Mouse (Mus musculus) regulatory T cell (primary cell): ENCODE data around the gene Fntb.
"Not testable (repeated sequence)": the region's sequence is repeated elsewhere in the genome, so short reads cannot be mapped to it uniquely, and the experiment has no call there.

Experiments
- in situ Hi-C: fragments of 300-600 bp; cut with MboI, MseI; formaldehyde crosslinking; loops from one replicate; pipeline ENCODE4 v1.15.1; 2025; ENCODE audit warnings: high pct_unique_total_duplicates

Fntb gene

GRCm38 (mm10) chr12:76837101-76837843 is 71.9 kb downstream of the Fntb start:
- in situ Hi-C loops: loop anchor here (5.0 kb wide), 3 partner anchors 35 to 300 kb away; partner anchors contain the start of gene Max

GRCm38 (mm10) chr12:76837844-76838650 is 72.7 kb downstream of the Fntb start:
- in situ Hi-C loops: loop anchor here (5.0 kb wide), 3 partner anchors 34 to 299 kb away; partner anchors contain the start of gene Max

- in situ Hi-C loops: loop anchor here (5.0 kb wide), 3 partner anchors 33 to 298 kb away; partner anchors contain the start of gene Max
Observed at GRCm38 (mm10) chr12:76839298-76839697, 73.9 kb downstream of the Fntb start.

- in situ Hi-C loops: no loop called here
Observed at GRCm38 (mm10) chr12:76840081-76840480, 74.7 kb downstream of the Fntb start.

GRCm38 (mm10) chr12:76844346-76845061 is 79.1 kb downstream of the Fntb start:
- in situ Hi-C loops: no loop called here

- in situ Hi-C loops: no loop called here
Observed at GRCm38 (mm10) chr12:76852419-76852818, 87.0 kb downstream of the Fntb start.

GRCm38 (mm10) chr12:76853378-76854142 is 88.2 kb downstream of the Fntb start:
- in situ Hi-C loops: no loop called here

GRCm38 (mm10) chr12:76857087-76857486 is 91.7 kb downstream of the Fntb start:
- in situ Hi-C loops: no loop called here

- in situ Hi-C loops: not testable (repeated sequence)
Observed at GRCm38 (mm10) chr12:76858788-76859187, 93.4 kb downstream of the Fntb start.

- in situ Hi-C loops: no loop called here
Observed at GRCm38 (mm10) chr12:76863651-76864050, 98.3 kb downstream of the Fntb start.

- in situ Hi-C loops: no loop called here
Observed at GRCm38 (mm10) chr12:76865266-76865665, 99.9 kb downstream of the Fntb start.

- in situ Hi-C loops: no loop called here
Observed at GRCm38 (mm10) chr12:76867586-76868280, 102.3 kb downstream of the Fntb start.

- in situ Hi-C loops: no loop called here
Observed at GRCm38 (mm10) chr12:76868463-76869198, 103.2 kb downstream of the Fntb start.

- in situ Hi-C loops: no loop called here
Observed at GRCm38 (mm10) chr12:76869561-76869960, 104.2 kb downstream of the Fntb start.

GRCm38 (mm10) chr12:76872767-76873316 is 107.5 kb downstream of the Fntb start:
- in situ Hi-C loops: loop anchor here (5.0 kb wide), 1 partner anchor 36 kb away; no protein-coding TSS in a partner anchor

GRCm38 (mm10) chr12:76874826-76875225 is 109.4 kb downstream of the Fntb start:
- in situ Hi-C loops: loop anchor here (5.0 kb wide), 1 partner anchor 38 kb away; no protein-coding TSS in a partner anchor

- in situ Hi-C loops: no loop called here
Observed at GRCm38 (mm10) chr12:76879242-76879641, 113.9 kb downstream of the Fntb start.

- in situ Hi-C loops: no loop called here
Observed at GRCm38 (mm10) chr12:76880131-76880530, 114.7 kb downstream of the Fntb start.

GRCm38 (mm10) chr12:76883824-76884223 is 118.4 kb downstream of the Fntb start:
- in situ Hi-C loops: no loop called here
